Mouse (Mus musculus): ENCODE measurements around the gene Cd4. TPM values are rescaled to one million over a fixed set of nuclear protein-coding genes. Genes with fewer than 3 reads are reported as not detected.

Cd4 gene
- polyA plus RNA-seq, 1 experiment from 2014 or later = 0.29 TPM

GRCm38 (mm10) chr6:124856916-124857839 is 30.8 kb downstream of the Cd4 start, which contains the start of gene P3h3:
P3h3 (minus strand) TSS chr6:124857752.
- Histone ChIP-seq H3K27ac (ENCODE audit: low read depth, low read length) (peak within 1 kb of the TSS; percentile 98), H3K4me1 (ENCODE audit: control insufficient read depth, insufficient read depth, low read length) (peaks cover 21% of the 10 kb centered on the region), H3K9me3 (replicated peaks; ENCODE audit: control insufficient read depth, low read length) (no peaks in the 10 kb centered on the region), H3K4me3 (ENCODE audit: low read depth, low read length) (peak within 1 kb of the TSS; percentile 75), H3K36me3 (ENCODE audit: control insufficient read depth, insufficient read depth, low read length) (peaks cover 31% of the 10 kb centered on the region), H3K4me2 (ENCODE audit: low read length) (peak within 1 kb of the TSS; percentile 78), H3K27me3 (replicated peaks; ENCODE audit: control insufficient read depth, insufficient read depth, low read length) (no peaks in the 10 kb centered on the region), H3K9ac (ENCODE audit: low read length) (peak within 1 kb of the TSS; percentile 93)
- ATAC-seq = peak; percentile 87
- WGBS = under 1% methylated on average over 85 of the region's 86 CpGs
- peak; percentile 90 for DNase-seq (ENCODE audit: low spot score)

DNA sequence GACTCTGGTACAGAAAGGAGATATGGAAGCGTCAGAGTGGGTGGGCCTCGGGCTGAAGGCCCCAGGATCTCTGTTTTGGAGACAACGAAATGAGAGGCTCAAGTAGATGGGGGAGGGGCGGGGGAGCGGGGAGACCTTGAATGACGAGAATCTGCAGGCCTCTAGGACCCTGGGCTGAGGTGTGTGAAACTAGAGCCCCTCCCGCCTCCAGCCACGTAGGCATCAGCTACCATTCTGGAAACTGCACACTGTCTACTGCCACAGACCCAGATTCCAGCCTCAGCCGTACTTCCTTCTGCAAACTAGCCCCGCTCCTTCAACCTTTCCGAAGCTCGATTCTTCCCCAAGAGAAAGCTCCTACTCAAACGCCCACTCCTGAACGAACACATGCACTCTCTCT is 31.7 kb downstream of the Cd4 start:
- WGBS = 3% methylated on average over 14 of the region's 14 CpGs
- peaks cover 20% of the 10 kb centered on the region for H3K4me1 ChIP-seq (ENCODE audit: control insufficient read depth, insufficient read depth, low read length)
- peak; percentile 74 for DNase-seq (ENCODE audit: low spot score)

GRCm38 (mm10) chr6:124854647-124855046 is 33.4 kb downstream of the Cd4 start:
- Histone ChIP-seq H3K27ac (ENCODE audit: low read depth, low read length) (no peak overlapping the region), H3K4me2 (ENCODE audit: low read length) (no peak overlapping the region), H3K4me1 (ENCODE audit: control insufficient read depth, insufficient read depth, low read length) (peaks cover 15% of the 10 kb centered on the region), H3K9me3 (replicated peaks; ENCODE audit: control insufficient read depth, low read length) (no peaks in the 10 kb centered on the region), H3K36me3 (ENCODE audit: control insufficient read depth, insufficient read depth, low read length) (peaks cover 34% of the 10 kb centered on the region), H3K9ac (ENCODE audit: low read length) (no peak overlapping the region), H3K27me3 (replicated peaks; ENCODE audit: control insufficient read depth, insufficient read depth, low read length) (no peaks in the 10 kb centered on the region), H3K4me3 (ENCODE audit: low read depth, low read length) (no peak overlapping the region)
- no peak for ATAC-seq
- 79% methylated on average over 12 of the region's 12 CpGs for WGBS
- no peak for DNase-seq (ENCODE audit: low spot score)

More for the DNA sequence above, 31.7 kb downstream of the Cd4 start:
- no peaks in the 10 kb centered on the region for H3K27me3 ChIP-seq (replicated peaks; ENCODE audit: control insufficient read depth, insufficient read depth, low read length)
- H3K36me3 ChIP-seq (ENCODE audit: control insufficient read depth, insufficient read depth, low read length) = peaks cover 34% of the 10 kb centered on the region
- H3K4me3 ChIP-seq (ENCODE audit: low read depth, low read length) = peak overlapping the region; percentile 75
- ATAC-seq = peak; percentile 55
- H3K27ac ChIP-seq (ENCODE audit: low read depth, low read length) = peak overlapping the region; percentile 98
- H3K9me3 ChIP-seq (replicated peaks; ENCODE audit: control insufficient read depth, low read length) = no peaks in the 10 kb centered on the region
- peak overlapping the region; percentile 93 for H3K9ac ChIP-seq (ENCODE audit: low read length)
- peak overlapping the region; percentile 78 for H3K4me2 ChIP-seq (ENCODE audit: low read length)

GRCm38 (mm10) chr6:124850535-124850934 is 37.5 kb downstream of the Cd4 start:
- Histone ChIP-seq H3K9ac (ENCODE audit: low read length) (no peak overlapping the region), H3K27me3 (replicated peaks; ENCODE audit: control insufficient read depth, insufficient read depth, low read length) (no peaks in the 10 kb centered on the region), H3K4me1 (ENCODE audit: control insufficient read depth, insufficient read depth, low read length) (no peaks in the 10 kb centered on the region), H3K9me3 (replicated peaks; ENCODE audit: control insufficient read depth, low read length) (no peaks in the 10 kb centered on the region), H3K27ac (ENCODE audit: low read depth, low read length) (no peak overlapping the region), H3K4me3 (ENCODE audit: low read depth, low read length) (no peak overlapping the region), H3K36me3 (ENCODE audit: control insufficient read depth, insufficient read depth, low read length) (peaks cover 33% of the 10 kb centered on the region), H3K4me2 (ENCODE audit: low read length) (no peak overlapping the region)
- 54% methylated on average over 8 of the region's 8 CpGs for WGBS
- ATAC-seq (no peak), DNase-seq (ENCODE audit: low spot score) (no peak)

GRCm38 (mm10) chr6:124847305-124847704 is 40.7 kb downstream of the Cd4 start:
- ATAC-seq = peak; percentile 92
- Histone ChIP-seq H3K4me2 (ENCODE audit: low read length) (0 out of 2 replicates have a peak overlapping the region, but pooled peaks have one; percentile 15), H3K36me3 (ENCODE audit: control insufficient read depth, insufficient read depth, low read length) (peaks cover 18% of the 10 kb centered on the region), H3K4me1 (ENCODE audit: control insufficient read depth, insufficient read depth, low read length) (no peaks in the 10 kb centered on the region), H3K9ac (ENCODE audit: low read length) (no peak overlapping the region), H3K27me3 (replicated peaks; ENCODE audit: control insufficient read depth, insufficient read depth, low read length) (no peaks in the 10 kb centered on the region), H3K4me3 (ENCODE audit: low read depth, low read length) (no peak overlapping the region), H3K9me3 (replicated peaks; ENCODE audit: control insufficient read depth, low read length) (no peaks in the 10 kb centered on the region), H3K27ac (ENCODE audit: low read depth, low read length) (peak overlapping the region; percentile 52; the same call in 1 of the 2 replicates)
- peak; percentile 97 for DNase-seq (ENCODE audit: low spot score)
- WGBS = 7% methylated on average over 9 of the region's 9 CpGs

DNA sequence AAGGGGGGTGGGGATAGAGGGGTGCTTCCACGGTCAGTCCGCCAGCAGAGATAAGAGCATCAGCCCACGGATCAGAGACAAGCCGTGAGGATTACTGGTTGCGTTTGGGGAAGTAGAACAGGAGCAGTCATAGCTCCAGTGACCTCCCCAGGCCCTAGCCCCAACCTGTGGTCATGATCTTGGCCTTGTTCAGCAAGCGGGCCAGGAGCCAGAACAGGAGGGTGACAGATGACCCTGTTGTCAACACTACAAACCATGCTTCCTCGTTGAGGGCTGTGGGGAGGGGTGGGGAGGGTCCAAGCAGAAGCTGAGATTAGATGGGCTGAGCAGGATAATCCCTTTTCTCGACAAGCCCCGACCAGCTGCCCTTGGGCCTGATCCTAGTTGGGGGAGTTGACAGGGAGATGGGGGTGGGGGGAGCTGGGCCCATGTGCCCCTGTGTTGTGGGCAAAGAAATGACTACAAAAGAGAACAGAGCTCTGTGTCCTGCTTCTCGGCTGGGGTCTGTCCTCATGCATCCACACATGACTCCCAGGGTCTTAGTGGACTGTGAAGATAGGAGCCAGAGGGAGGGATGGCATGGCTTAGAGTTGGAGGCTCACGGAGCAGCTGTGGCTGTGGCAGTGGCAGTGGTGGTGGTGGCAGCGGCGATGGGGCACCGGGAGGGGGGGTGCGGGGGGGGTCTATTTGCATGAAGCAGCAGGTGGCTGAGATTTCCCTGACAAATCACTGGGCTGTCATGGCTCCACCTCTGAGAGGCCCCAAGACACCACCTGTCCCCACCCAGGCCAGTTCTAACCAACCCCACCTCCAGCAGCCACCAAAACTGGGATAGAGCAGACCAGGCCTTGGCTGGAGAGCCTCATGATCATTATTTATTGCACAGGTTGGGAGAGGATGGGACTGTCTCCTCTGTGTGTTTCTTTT is 47.5 kb downstream of the Cd4 start, which contains the start of gene Gnb3:
Gnb3 (minus strand) TSS at position 35 of the 927 bp plus-strand sequence.
- H3K4me3 ChIP-seq (ENCODE audit: low read depth, low read length) = no peak within 1 kb of the TSS
- no peak for DNase-seq (ENCODE audit: low spot score)
- ATAC-seq = peak; percentile 24; the same call in 1 of the 2 replicates
- peak within 1 kb of the TSS; percentile 24; the same call in 1 of the 2 replicates for H3K27ac ChIP-seq (ENCODE audit: low read depth, low read length)
- H3K4me2 ChIP-seq (ENCODE audit: low read length) = no peak within 1 kb of the TSS
- no peaks in the 10 kb centered on the region for H3K4me1 ChIP-seq (ENCODE audit: control insufficient read depth, insufficient read depth, low read length)
- H3K36me3 ChIP-seq (ENCODE audit: control insufficient read depth, insufficient read depth, low read length) = peaks cover 11% of the 10 kb centered on the region; the same call in 1 of the 2 replicates
- peak within 1 kb of the TSS; percentile 35; the same call in 1 of the 2 replicates for H3K9ac ChIP-seq (ENCODE audit: low read length)
- 34% methylated on average over 15 of the region's 15 CpGs for WGBS
- H3K9me3 ChIP-seq (replicated peaks; ENCODE audit: control insufficient read depth, low read length) = no peaks in the 10 kb centered on the region
- H3K27me3 ChIP-seq (replicated peaks; ENCODE audit: control insufficient read depth, insufficient read depth, low read length) = no peaks in the 10 kb centered on the region

DNA sequence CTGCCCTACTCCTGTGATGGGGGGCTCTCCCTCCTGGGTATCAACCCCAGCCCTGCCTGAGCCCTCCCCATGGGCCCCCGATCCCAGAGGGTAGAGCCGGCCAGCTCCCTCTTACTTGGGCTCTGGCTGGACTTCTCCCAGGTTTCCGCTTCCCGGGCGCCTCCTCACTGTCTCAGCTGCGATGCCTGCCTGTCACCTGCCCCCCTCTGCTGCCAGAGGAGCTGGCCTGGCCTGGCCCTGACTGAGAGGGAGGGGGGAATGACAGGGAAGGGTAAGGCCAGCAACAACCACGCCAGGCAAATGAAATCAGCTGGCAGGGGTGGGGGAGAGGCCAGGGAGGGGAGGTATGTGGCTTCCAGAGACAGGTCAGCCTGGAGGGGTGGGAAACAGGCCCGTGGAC is 48.2 kb downstream of the Cd4 start:
- no peak overlapping the region for H3K4me2 ChIP-seq (ENCODE audit: low read length)
- H3K4me1 ChIP-seq (ENCODE audit: control insufficient read depth, insufficient read depth, low read length) = no peaks in the 10 kb centered on the region
- DNase-seq (ENCODE audit: low spot score) (no peak), ATAC-seq (peak; percentile 21; the same call in 1 of the 2 replicates)
- no peak overlapping the region for H3K4me3 ChIP-seq (ENCODE audit: low read depth, low read length)
- 15% methylated on average over 8 of the region's 8 CpGs for WGBS
- no peaks in the 10 kb centered on the region for H3K9me3 ChIP-seq (replicated peaks; ENCODE audit: control insufficient read depth, low read length)
- H3K27me3 ChIP-seq (replicated peaks; ENCODE audit: control insufficient read depth, insufficient read depth, low read length) = no peaks in the 10 kb centered on the region
- H3K27ac ChIP-seq (ENCODE audit: low read depth, low read length) = peak overlapping the region; percentile 24; the same call in 1 of the 2 replicates
- H3K9ac ChIP-seq (ENCODE audit: low read length) = peak overlapping the region; percentile 35; the same call in 1 of the 2 replicates
- peaks cover 11% of the 10 kb centered on the region; the same call in 1 of the 2 replicates for H3K36me3 ChIP-seq (ENCODE audit: control insufficient read depth, insufficient read depth, low read length)

- Histone ChIP-seq H3K36me3 (ENCODE audit: control insufficient read depth, insufficient read depth, low read length) (peaks cover 20% of the 10 kb centered on the region), H3K4me3 (ENCODE audit: low read depth, low read length) (no peak overlapping the region), H3K9me3 (replicated peaks; ENCODE audit: control insufficient read depth, low read length) (no peaks in the 10 kb centered on the region), H3K4me2 (ENCODE audit: low read length) (no peak overlapping the region), H3K9ac (ENCODE audit: low read length) (no peak overlapping the region), H3K27ac (ENCODE audit: low read depth, low read length) (no peak overlapping the region), H3K4me1 (ENCODE audit: control insufficient read depth, insufficient read depth, low read length) (no peaks in the 10 kb centered on the region), H3K27me3 (replicated peaks; ENCODE audit: control insufficient read depth, insufficient read depth, low read length) (no peaks in the 10 kb centered on the region)
- DNase-seq (ENCODE audit: low spot score) (no peak), ATAC-seq (no peak)
- WGBS = 83% methylated on average over 7 of the region's 7 CpGs
These were observed 51.6 kb downstream of the Cd4 start for GRCm38 (mm10) chr6:124836411-124836810.

Data from forebrain, embryonic 14.5 days (tissue).